Mouse (Mus musculus) midbrain, embryonic 16.5 days (tissue): ENCODE measurements around the gene Rab1b. TPM values are rescaled to one million over a fixed set of nuclear protein-coding genes. Genes with fewer than 3 reads are reported as not detected.

Source experiments
- ATAC-seq: fragments of 200-750 bp; cut with Nextera tagmentation; 2 replicates; pipeline ENCODE4 v1.8.0; 2017; ENCODE audit warnings: moderate TSS enrichment
- H3K27ac ChIP-seq: fragments of 300-500 bp; sonication (generic); 2 replicates; pipeline ENCODE4 v1.5.1; 2014; ENCODE audit warnings: mild to moderate bottlenecking, low read length, mixed read lengths
- H3K27me3 ChIP-seq: fragments of 300-500 bp; sonication (generic); 2 replicates; pipeline ENCODE4 v1.6.1; 2014; ENCODE audit warnings: low read depth, low read length, mixed read lengths; ENCODE audit not compliant: control insufficient read depth, insufficient read depth
- H3K36me3 ChIP-seq: fragments of 300-500 bp; sonication (generic); 2 replicates; pipeline ENCODE4 v1.6.1; 2014; ENCODE audit warnings: mild to moderate bottlenecking, low read length, moderate library complexity, mixed read lengths; ENCODE audit not compliant: control insufficient read depth, insufficient read depth
- H3K4me1 ChIP-seq: fragments of 300-500 bp; sonication (generic); 2 replicates; pipeline ENCODE4 v1.6.1; 2014; ENCODE audit warnings: mild to moderate bottlenecking, low read length, mixed read lengths; ENCODE audit not compliant: control insufficient read depth, insufficient read depth
- H3K4me2 ChIP-seq: fragments of 300-500 bp; sonication (generic); 2 replicates; pipeline ENCODE4 v1.6.1; 2014; ENCODE audit warnings: mild to moderate bottlenecking, low read length, mixed read lengths
- H3K4me3 ChIP-seq: fragments of 300-500 bp; sonication (generic); 2 replicates; pipeline ENCODE4 v1.5.1; 2014; ENCODE audit warnings: low read depth, mild to moderate bottlenecking, low read length, moderate library complexity, mixed read lengths
- H3K9ac ChIP-seq: fragments of 300-500 bp; sonication (generic); 2 replicates; pipeline ENCODE4 v1.6.1; 2014; ENCODE audit warnings: low read depth, low read length, mixed read lengths
- H3K9me3 ChIP-seq: fragments of 300-500 bp; sonication (generic); replicated peaks from 2 replicates; pipeline ENCODE4 v1.6.1; 2014; ENCODE audit warnings: mild to moderate bottlenecking, low read length, mixed read lengths; ENCODE audit not compliant: control insufficient read depth, poor library complexity, severe bottlenecking
- WGBS: fragments of 180-500 bp; shearing (Covaris S2); extraction: QIAGEN DNeasy Blood & Tissue Kit; methylation state at CpG from one replicate; pipeline ENCODE4 v1.1.7; 2014; 5-methylcytosine and 5-hydroxymethylcytosine counted together
- polyA plus RNA-seq: library from polyadenylated mRNA; unstranded; fragments of >200 nt; fragmentation: Nextera tagmentation; extraction: Ambion mirVana; gene quantifications from 2 replicates; pipeline ENCODE4 v1.2.1, GENCODE M21; 2015

Rab1b gene
- polyA plus RNA-seq, 1 experiment from 2014 or later, result 201 TPM

DNA sequence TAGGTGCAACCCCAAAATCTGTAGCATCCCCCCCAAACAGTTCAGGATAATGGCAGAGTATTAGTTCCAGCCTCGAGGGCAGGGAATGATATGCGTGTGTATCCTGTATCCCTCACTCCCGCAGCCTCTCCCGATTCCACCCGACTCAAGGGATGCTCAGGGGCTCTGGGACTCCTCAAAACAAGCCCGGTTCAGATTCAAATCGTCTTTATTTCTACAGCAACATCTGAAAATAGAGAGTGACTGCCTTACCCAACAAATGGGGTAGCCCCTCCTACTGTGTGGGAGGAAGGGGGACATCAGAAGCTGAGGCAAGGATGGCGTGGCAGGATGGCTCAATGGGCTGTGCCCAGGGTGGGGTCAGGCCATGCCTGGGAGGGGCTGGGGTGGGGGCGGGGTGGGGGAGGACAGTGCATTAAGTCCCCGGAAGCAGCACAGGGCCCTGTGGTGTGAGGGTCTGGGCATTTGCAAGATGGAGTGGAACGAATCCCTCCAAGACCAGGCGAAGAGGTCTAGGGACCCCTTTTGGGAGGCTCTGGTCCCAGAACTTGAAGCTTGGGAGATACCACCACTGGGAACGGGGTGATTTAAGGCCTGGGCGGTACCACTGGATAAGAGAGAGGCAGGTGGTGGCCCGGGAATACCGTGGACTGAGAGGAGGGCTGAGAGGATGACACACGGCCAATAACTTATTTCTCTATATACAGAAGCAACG is 841 bp upstream of the Rab1b start:
- H3K4me3 ChIP-seq, result no peak overlapping the region
- H3K27me3 ChIP-seq, result no peaks in the 10 kb centered on the region
- peaks cover 39% of the 10 kb centered on the region for H3K36me3 ChIP-seq
- H3K9me3 ChIP-seq, result no peaks in the 10 kb centered on the region
- H3K9ac ChIP-seq, result no peak overlapping the region; the same call in 1 of the 2 replicates
- H3K4me2 ChIP-seq, result no peak overlapping the region
- peaks cover 12% of the 10 kb centered on the region for H3K4me1 ChIP-seq
- no peak overlapping the region; the same call in 1 of the 2 replicates for H3K27ac ChIP-seq
- ATAC-seq, result peak; percentile 11
- WGBS, result 76% methylated on average over 18 of the region's 18 CpGs

DNA sequence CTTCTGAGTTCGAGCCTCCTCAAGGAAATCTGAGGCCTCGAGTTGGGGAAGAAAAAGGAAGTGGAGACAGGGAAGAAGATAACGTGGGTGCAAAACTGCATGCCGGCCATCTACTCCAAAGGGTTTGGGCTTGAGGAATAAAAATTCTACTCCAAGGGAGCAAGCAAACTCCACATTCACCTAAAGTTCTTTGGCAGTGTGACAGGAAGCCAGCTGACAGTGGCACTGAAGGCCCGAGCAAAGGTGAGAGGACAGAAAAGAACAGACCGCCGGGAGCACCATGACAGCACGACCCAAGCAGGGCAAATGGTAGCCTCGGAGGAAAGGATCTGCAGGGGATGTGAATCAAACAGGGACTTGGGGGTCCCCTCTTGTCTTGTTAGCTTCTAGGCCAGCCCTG is 798 bp downstream of the Rab1b start:
- 25% methylated on average over 9 of the region's 9 CpGs for WGBS
- H3K4me2 ChIP-seq, result peak overlapping the region; percentile 96
- peak overlapping the region; percentile 80 for H3K9ac ChIP-seq
- H3K27ac ChIP-seq, result peak overlapping the region; percentile 98
- no peaks in the 10 kb centered on the region for H3K27me3 ChIP-seq
- peak overlapping the region; percentile 70 for H3K4me3 ChIP-seq
- H3K36me3 ChIP-seq, result peaks cover 33% of the 10 kb centered on the region
- peaks cover 12% of the 10 kb centered on the region for H3K4me1 ChIP-seq
- no peaks in the 10 kb centered on the region for H3K9me3 ChIP-seq
- ATAC-seq, result no peak

DNA sequence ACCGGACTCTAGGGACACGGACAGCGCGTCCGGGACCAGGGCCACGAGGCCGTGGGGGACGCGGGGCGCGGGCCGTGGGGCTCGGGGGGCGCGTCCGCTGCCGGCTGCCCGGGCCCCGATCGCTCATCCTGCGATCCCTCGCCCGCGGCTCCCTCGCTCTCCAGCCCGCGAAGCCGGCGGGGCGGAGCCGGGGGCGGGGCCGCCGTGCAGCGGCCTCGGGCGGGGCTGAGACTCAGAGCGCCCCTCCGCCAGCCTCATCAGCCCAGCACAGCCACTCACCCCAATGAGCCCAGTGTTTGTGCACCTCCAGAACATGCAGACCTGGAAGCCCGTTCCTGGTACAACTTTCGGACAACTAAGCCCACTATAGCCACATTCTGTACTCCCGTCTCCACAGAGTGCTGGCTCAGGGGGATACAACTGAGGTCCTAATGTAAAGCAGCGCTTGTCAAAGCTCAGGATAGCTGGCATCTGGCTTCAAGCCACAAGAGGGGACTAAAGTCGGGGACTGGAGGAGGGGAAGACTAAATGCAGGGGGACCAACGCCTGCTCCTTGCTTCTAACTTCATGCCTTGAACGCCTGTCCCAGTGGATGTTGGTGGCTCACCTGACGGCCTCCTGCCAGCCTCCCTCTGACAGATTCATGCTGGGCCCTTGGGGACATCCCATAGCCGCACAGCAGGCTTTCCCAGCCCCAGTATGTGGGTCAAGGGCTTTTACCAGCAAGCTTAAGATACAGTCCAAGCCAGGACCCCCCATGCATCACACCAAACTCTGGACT is 8.3 kb downstream of the Rab1b start, which contains the start of gene Cnih2:
Gene Cnih2 (minus strand): TSS at position 159 of the 781 bp plus-strand sequence.
- Histone ChIP-seq H3K36me3 (peaks cover 22% of the 10 kb centered on the region), H3K4me1 (peaks cover 53% of the 10 kb centered on the region)
- 3% methylated on average over 38 of the region's 48 CpGs for WGBS

DNA sequence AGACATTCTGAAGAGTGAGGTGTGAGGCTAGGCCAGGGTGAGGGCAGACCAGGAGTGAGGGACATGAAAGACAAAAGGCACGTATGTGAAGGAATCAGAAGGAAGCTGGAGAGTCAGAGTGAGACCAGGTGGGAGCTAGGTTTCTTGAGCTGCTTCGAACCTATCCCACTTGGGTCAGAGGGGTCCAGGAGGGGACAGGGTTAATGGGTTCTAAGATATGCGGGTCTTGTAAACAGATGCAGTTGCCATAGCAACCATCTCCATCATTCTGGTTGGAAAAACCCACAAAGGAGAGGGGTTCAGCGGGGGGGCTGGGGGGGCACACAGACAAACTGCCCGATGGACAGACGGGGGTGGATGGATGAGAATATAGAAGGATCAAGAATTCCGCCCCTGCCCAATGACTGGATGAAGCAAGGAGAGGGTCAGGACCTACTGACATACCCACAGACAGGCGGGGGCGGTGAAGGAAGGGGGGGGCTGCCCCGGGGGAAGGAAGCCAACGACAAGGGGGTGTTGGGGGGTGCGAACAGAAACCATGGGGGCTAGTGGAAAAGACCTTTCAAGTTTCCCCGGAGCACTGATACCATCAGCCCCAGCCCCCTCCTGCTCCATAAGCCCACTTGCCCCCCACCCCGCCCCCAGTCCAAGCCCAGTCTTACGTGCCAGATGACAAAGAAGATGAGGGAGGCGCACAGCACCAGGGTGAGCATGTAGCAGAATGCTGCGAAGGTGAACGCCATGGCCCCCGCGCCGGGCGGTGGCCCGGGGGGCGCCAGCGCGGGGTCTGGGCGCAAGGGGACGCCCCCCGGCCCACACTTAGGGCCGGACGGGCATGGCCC is 9.1 kb downstream of the Rab1b start:
- H3K9me3 ChIP-seq, result no peaks in the 10 kb centered on the region
- H3K27ac ChIP-seq, result peak overlapping the region; percentile 98
- peak overlapping the region; percentile 100 for H3K9ac ChIP-seq
- H3K4me3 ChIP-seq, result peak overlapping the region; percentile 89
- WGBS, result under 1% methylated on average over 26 of the region's 31 CpGs
- H3K4me1 ChIP-seq, result peaks cover 55% of the 10 kb centered on the region
- peaks cover 25% of the 10 kb centered on the region for H3K36me3 ChIP-seq
- no peaks in the 10 kb centered on the region for H3K27me3 ChIP-seq
- peak overlapping the region; percentile 88 for H3K4me2 ChIP-seq
- peak; percentile 22 for ATAC-seq

More for the DNA sequence above, 8.3 kb downstream of the Rab1b start, which contains the start of gene Cnih2:
- Histone ChIP-seq H3K27ac (peak within 1 kb of the TSS; percentile 98), H3K4me2 (peak within 1 kb of the TSS; percentile 88), H3K9me3 (no peaks in the 10 kb centered on the region), H3K9ac (peak within 1 kb of the TSS; percentile 100), H3K27me3 (no peaks in the 10 kb centered on the region), H3K4me3 (peak within 1 kb of the TSS; percentile 89)
- ATAC-seq, result peak; percentile 73

DNA sequence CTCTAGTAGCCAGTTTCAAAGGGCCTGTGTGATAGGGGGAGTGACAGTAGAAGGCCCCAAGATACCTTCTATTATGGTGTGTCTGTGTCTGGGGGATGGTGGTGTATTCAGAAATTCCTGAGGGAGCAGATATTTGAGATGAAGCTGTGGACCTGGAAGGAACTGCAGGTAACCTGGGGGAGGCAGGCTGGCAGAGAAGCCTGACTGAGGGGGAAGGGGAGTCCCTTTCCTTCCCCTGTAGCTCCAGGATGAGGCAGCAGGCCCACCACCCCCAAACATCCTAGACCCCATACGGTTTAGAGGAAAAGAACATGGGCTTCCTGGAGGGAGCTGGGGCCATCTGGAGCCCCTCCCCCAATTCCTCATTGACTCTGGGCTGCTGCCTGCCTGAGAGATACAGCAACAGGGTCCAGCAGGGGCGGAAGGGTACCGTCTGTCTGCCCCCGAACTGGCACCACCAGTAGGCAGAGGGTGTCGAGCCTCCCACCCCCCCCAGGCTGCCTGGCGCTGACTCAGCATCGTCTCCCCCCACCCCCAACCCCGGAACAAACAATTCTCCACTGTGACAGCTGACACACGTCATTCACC is 10.9 kb downstream of the Rab1b start:
- peak overlapping the region; percentile 88 for H3K4me2 ChIP-seq
- peaks cover 31% of the 10 kb centered on the region for H3K36me3 ChIP-seq
- 4% methylated on average over 9 of the region's 9 CpGs for WGBS
- H3K4me3 ChIP-seq, result peak overlapping the region; percentile 89
- H3K9me3 ChIP-seq, result no peaks in the 10 kb centered on the region
- peaks cover 55% of the 10 kb centered on the region for H3K4me1 ChIP-seq
- peak overlapping the region; percentile 98 for H3K27ac ChIP-seq
- no peaks in the 10 kb centered on the region for H3K27me3 ChIP-seq
- H3K9ac ChIP-seq, result peak overlapping the region; percentile 100
- no peak for ATAC-seq

DNA sequence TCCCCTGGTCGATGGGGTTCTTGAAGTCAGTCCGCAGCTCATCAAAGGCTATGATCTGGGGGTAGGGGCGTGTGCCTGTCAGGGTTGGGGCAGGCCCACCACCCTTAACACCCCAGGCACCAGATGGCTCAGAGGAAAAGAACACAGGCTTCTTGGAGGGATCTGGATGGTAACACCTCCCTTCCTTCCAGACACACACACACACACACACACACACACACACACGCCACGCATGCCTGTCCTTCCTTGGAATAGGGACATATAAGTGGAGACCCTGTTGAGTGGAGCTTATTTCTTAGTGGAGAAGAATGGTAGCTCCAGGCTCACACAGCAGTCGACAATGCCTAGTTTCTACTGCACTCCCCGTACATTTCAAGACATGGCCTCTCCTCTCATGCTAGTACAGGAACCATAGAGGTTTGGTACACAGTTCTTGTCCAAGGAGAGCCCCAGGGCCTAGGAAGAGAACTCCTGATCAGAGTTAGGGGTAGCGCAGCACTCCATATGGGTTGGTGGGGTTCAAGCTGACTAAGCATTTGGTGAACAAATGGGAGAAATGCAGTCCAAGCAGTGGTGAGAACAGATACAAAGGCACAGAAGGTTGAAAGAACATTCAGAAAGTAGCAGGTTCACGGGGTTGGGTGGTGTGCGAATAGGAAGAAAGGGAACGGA is 12.0 kb downstream of the Rab1b start:
- ATAC-seq, result no peak; the same call in 1 of the 2 replicates
- H3K4me1 ChIP-seq, result peaks cover 54% of the 10 kb centered on the region

DNA sequence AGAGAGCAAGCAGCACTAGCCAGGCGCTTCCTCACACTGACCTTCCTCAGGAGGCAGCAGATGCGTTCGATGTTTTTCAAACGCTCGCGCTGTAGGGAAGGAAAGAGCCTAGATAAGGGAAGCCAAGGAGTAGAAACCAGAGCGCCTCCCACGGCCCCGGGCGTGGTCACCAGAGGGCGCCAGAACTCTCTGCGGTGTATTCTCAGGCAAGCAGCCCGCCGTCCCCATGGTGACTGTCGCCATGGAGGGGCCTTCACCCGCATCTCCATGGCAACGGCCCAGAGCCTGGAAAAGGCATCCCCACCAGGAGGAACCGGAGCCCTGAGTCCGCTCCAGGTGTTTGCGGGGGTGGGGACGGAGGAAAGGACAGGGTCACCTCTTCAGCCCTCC is 12.6 kb downstream of the Rab1b start:
- ATAC-seq, result peak; percentile 61
- Histone ChIP-seq H3K4me1 (peaks cover 53% of the 10 kb centered on the region), H3K9ac (peak overlapping the region; percentile 100), H3K4me2 (peak overlapping the region; percentile 88), H3K4me3 (peak overlapping the region; percentile 89), H3K9me3 (no peaks in the 10 kb centered on the region), H3K27ac (peak overlapping the region; percentile 98), H3K36me3 (peaks cover 19% of the 10 kb centered on the region), H3K27me3 (no peaks in the 10 kb centered on the region)
- WGBS, result under 1% methylated on average over 19 of the region's 21 CpGs

More for the DNA sequence above, 12.0 kb downstream of the Rab1b start:
- WGBS, result 25% methylated on average over 11 of the region's 11 CpGs
- Histone ChIP-seq H3K9ac (peak overlapping the region; percentile 100), H3K9me3 (no peaks in the 10 kb centered on the region), H3K27ac (peak overlapping the region; percentile 98), H3K36me3 (peaks cover 22% of the 10 kb centered on the region), H3K4me3 (peak overlapping the region; percentile 89), H3K4me2 (peak overlapping the region; percentile 88), H3K27me3 (no peaks in the 10 kb centered on the region)
